Mouse (Mus musculus) CD4-positive, CD25-positive, alpha-beta regulatory T cell, adult 2 months (primary cell): ENCODE results near the gene Rab4b.

Experiments used
- DNase-seq: peaks from one replicate; pipeline ENCODE4 v3.0.0-alpha.2; 2012; ENCODE audit warnings: low read depth, low spot score

Rab4b gene

DNA sequence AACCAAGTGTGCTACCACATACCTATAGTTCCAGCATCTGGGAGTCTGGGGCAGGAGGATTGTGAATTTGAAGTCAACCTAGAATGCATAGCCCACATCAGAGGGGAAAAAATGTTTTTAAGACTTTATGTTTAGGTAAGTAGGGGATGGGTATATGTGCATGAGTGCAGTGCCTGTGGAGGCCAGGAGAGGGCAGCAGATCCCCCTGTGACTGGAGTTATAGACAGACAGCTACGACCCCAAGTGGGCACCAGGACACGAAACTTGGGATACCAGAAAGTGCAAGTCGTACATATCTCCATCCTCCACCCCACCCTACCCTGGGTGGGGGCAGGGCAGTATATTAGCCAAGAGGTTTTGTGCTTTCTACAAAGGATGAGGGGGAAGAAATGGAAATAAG lies 6.3 kb upstream of the Rab4b start:
- peak; percentile 76 for DNase-seq

DNA sequence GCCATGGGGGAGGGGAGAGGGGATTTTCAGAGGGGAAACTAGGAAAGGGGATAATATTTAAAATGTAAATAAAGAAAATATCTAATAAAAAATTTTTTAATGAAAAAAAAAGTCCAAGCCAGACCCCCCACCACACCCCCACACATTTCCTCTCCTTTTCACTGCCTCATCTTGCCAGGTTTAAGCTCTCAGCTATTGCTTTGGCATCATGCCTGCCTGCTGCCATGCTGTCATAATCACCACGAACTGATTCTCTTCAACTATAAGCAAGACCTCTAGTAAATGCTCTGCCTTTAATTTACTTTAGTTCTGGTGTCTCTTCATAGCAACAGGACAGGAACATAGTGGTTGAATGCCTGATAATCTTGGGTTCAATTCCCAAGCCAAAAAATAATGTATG lies 3.8 kb upstream of the Rab4b start:
- no peak for DNase-seq

DNA sequence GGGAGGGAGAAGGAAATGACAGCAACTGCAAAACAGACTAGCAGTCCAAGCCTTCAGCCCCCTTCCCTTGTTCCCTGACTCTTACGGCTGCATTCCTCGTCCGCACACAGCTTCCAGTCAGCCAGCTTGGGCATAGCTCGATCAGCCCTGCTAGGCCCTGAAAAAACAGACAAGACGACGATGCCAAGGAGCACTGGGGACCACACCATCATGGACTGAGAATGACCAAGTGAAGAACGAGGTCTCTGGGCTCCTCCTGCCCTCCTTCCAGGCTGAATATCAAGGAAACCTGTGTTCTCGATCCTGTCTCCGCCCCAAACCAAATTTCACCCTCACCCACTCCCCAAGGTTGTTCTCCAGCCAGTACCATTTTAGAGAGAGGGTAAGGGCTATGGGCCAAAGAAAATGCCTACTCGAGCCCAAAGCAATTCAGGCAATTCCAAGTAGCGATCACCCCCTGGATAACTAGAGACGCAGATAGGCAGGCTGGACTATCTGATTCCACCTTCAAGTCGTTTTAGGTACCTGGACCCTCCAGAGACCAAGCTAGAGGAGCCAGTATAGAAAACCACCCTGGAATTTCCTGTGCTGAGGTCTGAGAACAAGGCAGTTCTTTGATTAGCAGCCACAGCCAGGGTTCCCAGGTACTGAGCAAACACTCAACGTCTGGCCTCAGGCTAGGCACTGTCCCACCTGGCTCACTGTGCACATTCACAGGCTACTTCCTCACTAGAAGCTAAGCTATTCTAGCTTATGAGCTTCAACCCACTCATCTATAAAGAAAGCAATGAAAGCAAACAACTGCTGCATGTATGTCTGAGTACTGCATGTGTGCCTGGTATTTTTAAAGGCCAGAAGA lies 2.4 kb upstream of the Rab4b start, which contains the start of the genes Gm21983 and Mia:
Gene Gm21983 (minus strand): TSS at position 250 of the 859 bp plus-strand sequence.
Gene Mia (minus strand): TSS at position 321 of the 859 bp plus-strand sequence.
- no peak for DNase-seq

DNA sequence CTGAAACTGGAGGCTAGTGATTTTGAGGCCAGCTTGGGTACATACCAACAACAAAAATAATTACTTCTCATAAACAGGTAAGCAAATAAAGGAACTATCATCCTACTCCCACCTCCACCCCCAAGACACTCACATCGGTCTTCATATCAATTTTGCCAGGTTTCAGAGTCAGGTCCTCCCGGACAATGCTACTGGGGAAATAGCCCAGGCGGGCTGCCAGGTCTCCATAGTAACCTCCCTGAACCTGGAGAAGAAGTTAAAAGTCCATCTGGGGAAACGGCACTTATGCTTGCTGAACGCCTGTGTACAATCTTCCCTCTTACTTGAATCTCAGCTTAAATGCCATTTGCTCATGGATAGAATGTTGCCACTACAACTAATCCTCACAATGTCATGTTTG lies 1.3 kb upstream of the Rab4b start:
- DNase-seq, result no peak

DNA sequence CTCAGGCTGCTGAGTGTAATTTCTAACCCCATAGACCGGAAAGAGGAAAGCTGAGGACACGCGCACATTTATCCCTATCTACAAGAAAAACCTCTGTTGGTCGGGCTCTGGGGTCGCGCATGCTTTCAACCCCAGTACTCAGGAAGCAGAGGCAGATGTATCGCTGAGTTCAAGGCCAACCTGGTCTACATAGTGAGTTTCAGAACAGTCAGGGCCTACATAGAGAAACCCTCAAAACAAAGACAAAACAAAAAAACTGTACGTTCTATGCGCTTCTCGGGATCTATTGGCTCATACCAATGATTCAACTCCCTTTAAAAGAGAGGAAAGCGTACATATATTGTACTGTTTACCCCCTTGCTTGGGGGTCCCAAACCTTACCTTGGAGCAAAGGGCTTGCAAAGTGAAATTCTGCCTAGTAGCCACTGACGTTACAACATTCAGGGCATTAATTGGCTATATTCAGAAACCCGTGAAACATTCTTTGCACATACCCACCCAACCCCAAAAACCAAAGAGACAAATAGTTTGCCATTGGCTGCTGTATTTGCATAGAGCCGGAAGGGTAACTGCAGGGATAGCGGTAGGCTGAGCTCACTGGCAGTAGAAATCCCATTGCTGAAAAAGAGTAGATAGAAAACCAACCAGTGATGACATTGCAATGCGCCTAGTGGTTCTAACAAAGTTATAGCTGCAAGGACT lies 672 bp upstream of the Rab4b start:
- DNase-seq, result peak; percentile 23

DNA sequence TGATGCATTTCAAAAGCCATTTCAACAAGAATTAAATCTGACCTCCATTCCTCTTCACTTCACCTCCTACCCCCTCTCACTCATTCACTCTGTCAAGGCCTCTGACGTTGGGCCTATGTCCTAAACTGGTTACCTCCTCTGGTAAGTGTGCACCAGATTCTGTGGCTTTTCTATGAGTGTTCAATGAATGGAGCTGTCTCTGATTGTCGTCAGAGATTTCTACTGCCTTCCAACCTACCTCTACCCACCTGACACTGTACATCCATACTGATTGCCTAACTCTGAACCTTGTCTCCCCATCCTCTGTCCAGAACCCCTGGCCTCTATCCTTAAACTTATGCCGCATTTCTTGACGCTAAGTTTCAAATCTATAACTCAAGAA lies 763 bp downstream of the Rab4b start:
- DNase-seq, result no peak

DNA sequence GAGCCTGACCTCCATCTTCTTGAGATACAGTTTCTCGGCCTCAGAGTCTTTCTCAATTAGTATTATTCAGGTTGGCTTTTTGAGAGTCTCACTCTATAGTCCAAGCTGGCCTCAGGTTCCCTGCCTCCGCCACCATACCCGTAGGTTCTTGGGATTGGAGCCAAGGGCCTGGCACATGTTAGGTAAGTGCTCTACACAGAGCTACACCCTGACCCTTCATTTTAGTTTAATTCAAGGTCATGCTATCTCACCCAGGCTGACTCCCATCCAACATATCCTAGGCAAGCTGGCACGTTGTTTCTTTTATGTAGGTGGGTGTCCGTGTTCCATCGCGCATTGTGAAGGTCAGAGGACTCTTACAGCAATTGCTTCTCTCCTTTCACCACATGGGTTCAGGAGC lies 3.8 kb downstream of the Rab4b start:
- no peak for DNase-seq

DNA sequence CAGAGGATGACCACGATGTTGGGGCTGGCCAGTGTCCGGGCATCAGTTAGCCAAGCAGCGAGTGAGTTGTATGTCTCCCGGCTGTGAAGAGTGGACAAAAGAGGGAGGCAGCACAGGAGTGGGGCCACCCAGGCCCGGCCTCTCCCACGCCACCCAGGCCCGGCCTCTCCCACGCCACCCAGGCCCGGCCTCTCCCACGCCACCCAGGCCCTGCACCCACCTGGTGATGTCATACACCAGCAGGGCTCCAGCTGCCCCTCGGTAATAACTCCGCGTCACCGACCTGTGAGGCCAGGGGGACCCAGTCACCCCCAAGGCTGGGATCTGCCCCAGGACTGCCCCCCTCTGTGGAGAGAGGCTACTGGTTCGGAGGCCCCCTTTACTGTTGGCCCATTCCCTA lies 4.2 kb downstream of the Rab4b start:
- no peak for DNase-seq

DNA sequence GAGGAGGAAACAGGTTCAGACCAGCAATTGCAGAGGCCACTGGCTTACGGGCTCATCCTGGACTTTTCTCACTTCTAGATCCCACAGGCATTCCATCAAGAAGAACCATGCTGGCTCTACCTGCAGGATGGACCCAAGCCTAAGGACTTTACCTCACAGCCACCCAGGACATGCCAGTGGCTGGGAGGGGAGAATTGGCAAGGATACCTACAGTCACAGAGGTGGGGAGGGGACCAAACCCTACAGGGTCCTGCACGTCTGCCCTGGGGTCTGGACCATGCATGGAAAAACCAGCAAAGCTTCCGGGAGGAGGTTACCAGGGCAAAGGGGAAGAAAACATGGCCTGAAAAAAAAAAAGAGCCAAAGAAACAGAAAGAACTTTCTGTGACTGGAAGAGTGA lies 7.7 kb downstream of the Rab4b start:
- DNase-seq, result no peak

DNA sequence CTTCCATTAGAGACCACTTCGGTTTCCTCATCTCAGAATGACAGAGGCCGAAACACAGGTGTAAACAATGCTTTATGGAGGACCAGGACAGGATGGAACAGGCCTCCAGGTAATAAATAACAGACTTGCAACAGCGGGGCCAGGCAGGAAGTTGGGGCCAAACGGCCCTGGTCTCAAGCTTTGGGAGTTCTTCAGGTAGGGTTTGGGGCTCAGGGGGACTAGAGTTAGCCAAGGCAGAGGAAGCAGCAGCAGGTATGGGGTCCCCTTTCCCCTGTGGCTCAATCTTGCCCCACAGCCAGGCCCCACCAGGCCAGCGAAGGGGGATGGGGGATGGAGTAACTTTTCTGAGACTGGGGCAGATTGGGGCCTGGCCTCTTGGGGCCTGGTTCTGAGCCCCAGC lies 10.3 kb downstream of the Rab4b start:
- DNase-seq, result no peak

DNA sequence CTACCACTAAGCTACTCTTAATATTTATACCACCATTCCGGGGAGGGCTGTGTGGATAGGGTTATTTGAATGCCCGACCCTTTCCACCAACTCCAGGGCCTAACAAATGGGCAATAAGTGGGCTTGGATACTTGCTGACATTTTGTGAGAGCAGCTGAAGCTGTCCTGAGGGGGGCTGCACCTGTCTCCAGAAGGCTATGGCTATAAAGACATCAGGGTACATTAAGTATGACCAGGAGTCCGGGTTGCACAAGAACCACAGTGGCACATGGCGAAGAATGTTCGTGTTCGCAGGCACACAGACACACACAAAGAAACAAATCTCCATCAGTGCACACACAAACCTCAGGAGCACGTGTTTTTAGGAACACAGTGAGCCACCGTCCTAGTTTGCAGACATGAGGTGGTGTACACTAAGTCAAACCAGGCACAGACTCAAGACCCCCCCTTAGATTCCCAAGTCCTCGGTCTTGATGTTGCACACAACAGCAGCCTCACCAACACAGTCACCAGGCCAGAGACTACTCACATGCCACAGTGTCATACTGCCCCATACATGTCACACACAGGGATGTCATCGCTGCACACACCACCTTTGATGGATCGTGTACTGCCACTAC lies 11.1 kb downstream of the Rab4b start:
- DNase-seq, result peak; percentile 27

DNA sequence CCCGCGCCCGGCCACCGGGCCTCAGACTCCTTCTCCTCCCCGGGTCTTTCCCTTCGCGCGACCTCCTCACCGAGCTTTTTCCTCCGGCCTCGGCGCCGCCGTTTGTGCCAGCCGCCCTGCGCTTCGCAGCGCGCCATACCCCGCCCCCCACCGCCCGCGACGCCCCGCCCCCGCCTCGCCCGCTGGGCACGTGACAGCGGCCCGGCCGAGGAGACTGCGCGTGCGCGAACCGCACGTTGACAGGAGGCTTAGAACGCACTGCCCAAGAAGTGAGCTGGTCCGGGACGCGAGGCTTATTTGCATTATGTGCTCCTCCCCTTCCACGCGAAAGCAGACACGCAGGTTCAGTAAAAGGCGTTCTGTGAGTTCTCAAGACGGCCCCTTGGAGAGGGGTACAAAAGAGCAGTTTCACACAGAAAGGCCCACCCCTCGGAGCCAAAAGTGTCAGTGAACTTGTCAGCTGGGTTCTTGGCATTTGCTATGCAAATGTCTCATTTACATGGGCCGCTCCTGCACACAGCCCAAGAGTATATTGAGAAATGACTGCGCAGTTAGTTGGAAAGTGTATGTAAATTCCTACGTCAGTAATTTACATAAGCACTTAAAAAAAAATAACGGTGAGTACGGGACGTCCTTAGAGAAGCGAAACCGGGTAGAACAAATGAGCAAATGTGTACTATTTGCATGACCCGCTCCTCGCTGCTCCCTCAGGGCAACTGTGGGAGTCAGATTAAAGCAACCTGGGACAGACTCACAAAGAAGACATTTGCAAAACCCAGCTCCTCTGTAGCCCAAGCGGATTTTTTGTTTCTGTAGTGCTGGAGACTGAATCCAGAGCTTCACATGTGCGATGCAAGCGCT lies 11.9 kb downstream of the Rab4b start, which contains the start of gene Egln2:
Gene Egln2 (minus strand): TSS at position 189 of the 861 bp plus-strand sequence.
- DNase-seq, result peak; percentile 98

DNA sequence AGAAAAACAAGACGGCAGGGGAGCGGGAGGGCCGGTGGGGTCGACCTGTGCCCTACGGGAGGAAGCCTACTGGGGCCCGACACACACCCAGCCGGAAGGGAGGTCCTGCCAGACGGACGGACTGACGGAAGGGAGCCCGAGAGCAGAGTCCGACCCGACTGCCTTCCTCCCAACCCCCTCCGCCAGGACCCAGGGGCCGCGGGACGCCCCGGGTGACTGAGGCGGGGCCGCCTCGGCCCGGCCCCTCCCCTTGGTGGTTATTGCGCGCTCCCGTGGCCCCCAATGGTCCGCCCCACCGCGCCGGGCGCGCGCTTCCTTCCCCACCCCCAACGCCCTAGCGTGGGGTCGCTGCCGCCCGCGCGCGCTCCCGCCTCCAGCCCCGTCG lies 12.5 kb downstream of the Rab4b start:
- DNase-seq, result peak; percentile 89

DNA sequence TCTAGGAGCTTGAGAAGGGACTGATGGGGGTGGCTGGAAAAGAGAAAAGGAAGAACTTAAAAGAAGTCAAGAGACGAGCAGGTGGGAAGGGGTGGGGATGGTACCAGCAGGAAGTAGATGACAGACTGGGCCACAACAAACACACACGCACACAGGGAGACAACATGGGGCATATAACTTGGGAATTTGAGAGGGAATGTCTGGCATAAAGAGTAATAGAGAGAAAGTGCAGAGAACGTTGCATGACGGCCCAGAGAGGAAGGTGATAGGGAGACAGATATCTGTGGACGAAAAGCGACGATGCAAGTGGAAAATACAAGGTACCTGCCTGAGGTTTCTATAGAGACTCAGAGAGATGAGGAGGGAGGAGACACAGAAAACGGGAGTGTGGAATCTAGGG lies 13.0 kb downstream of the Rab4b start:
- DNase-seq, result peak; percentile 39

DNA sequence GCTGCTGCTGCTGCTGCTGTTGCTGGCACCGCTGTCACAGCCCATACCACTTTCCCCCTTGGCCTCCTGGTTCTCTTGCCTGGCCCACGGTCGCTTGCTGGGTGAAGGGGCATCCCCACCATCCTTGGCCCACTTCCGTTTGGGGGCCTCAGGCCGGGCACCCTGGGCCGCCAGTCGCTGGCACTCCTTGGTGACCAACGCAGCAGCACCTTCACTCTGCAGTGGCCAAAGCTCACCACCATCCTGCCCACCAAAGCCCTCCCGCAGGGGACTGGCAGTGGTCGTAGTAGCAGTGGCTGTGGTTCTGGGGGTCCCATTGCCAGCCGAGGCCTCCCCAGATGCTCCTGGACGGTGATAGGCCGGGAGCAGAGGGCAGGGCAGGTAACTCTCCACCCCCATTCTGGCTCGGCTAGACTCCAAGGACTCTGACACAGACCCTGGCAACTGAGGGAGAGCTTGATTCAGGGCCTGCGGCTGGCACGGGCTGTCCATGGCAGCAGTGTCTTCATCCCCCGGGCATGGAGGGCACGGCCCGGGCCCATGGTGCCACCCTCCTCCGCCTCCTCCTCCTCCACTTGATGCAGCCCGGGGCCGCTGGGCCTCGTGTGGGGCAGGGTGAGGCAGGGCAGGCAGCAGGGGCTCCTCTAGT lies 13.6 kb downstream of the Rab4b start:
- DNase-seq, result peak; percentile 25

DNA sequence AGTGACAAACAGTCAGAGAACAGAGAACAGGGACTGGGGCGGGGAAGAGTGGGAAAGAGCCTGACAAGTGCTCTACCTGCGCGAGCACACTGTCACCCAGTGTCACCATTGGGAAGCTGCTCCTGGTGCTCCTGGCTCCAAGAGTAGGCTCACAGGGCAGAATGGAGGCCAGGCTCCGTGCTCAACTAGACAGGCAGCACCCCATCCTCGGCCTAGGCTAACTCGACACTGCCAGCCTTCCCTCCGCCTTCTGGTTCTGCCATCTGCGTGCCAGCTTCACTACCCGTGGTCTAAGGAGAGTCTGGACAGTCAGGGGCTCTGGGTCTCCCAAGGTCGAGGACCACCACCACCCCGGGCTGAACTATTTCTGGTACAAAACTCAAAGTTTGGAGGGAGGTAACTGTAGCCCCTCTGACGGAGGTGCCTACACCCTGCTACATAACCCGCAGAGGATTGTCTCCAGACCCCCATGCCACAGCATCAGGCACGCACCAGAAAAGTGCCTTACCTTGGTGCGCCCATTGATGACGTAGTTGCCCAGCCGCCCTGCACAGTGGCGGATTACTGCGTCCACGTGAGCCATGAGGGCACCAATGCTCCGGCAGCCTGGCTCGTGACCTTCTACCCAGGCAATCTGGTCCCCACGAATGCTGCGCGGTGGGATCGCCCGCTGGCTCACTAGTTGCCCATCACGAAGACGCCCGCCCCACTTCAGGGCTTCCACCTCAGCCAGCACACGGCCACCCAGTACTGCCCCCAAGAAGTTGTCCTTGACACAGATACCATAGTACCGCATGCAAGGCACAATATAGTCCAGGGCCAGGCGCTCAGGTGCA lies 14.4 kb downstream of the Rab4b start:
- no peak for DNase-seq

DNA sequence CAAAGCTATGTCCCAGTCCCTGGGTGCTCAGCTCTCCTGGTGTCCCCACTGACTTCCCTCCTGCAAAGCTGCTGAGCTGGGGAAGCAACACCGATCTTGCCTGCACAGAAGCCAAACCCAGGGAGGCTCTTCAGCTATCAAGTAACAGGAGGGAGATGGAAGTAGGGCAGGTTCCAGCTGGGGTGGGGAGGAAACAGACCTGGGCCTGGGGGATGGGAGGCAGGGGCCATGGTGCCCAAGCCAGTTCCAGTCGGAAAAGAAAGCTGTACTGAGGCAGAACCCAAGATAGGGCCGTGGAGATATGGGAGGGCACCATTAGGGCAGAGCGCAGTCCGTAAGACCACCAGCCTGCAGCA lies 15.3 kb downstream of the Rab4b start:
- no peak for DNase-seq

DNA sequence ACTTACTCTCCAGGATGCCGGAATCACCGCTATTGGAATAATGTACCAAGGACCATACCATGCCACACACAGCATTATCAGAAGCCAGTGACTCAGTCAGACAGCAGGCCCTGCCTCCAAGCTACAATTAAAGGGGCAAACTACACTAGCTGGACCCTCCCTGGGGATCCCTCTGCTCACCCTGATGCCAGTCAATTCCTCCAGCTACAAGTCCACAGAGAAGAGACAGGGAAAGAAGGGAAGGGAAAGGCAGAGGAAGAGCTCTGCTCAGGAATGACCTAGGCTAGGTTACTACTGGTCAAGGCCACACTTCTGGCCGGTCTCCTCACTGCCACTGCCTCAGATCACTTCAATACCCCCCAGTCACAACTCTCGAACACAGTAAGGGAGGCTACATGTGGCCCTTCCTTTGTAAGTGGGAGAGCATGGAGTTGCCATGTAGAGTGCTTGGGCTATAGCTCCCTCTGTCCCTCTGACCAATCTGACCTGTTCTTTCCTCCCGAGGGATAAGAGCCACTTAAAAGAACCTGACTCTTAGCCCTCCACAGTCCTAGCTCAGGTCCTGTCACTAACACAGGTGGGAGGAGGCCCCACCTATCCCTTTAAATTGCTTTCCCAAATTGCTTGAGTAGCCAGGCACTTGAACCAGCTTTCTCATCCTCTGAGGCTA lies 15.8 kb downstream of the Rab4b start:
- no peak for DNase-seq

DNA sequence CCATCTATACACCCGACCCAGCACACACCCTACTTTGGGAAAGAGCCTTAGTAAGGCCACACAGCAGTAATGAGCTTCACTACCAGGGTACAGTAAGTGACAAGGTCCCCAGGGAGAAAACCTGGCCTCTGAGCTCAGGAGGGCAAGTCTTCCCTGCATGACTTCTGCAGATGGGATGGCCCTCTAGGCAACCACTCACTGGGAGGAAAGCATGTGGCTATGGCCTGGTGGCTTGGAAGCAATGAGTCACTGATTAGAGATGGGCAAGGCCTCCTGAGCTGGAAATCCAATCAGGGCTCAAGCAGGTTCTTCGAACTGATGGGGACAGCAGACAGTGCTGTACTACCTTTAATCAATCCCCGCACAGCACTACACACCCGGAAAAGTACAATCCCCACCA lies 17.0 kb downstream of the Rab4b start:
- DNase-seq, result no peak

DNA sequence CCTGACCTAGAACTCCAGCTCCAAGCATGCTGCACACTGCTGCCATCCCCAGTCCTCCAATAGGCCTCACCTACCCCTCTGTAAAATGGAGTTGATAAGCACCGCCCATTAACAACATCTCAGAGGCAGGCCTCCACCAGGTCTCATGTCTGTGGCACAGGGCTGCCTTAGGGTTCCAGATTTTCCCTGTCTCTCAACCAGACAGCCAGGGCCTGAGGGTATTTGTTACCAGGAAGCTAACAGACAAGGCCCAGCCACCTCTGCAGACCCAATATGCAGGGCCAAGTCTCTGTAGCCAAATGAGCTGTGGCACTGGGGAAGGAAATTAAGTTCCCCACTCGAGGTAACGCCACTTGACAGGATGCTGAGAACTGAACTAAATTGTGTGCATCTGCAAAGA lies 17.8 kb downstream of the Rab4b start:
- DNase-seq, result no peak
